Mouse (Mus musculus) neural tube, embryonic 13.5 days (tissue): ENCODE data around the gene Kcnj10. TPM values are rescaled to one million over a fixed set of nuclear protein-coding genes. Genes with fewer than 3 reads are reported as not detected.
A peak's percentile ranks its signal among the peaks of the same experiment; 100 is the strongest.

Experiments
- ATAC-seq: fragments of 200-750 bp; cut with Nextera tagmentation; 2 replicates; pipeline ENCODE4 v1.8.0; 2017; ENCODE audit warnings: low read depth, mild to moderate bottlenecking, moderate TSS enrichment, moderate library complexity
- H3K27ac ChIP-seq: fragments of 300-500 bp; sonication (generic); replicated peaks from 2 replicates; pipeline ENCODE4 v1.5.1; 2015; ENCODE audit warnings: moderate library complexity, mild to moderate bottlenecking, inconsistent platforms
- H3K27me3 ChIP-seq: fragments of 300-500 bp; sonication (generic); 2 replicates; pipeline ENCODE4 v1.6.1; 2015; ENCODE audit warnings: mild to moderate bottlenecking, inconsistent platforms
- H3K36me3 ChIP-seq: fragments of 300-500 bp; sonication (generic); 2 replicates; pipeline ENCODE4 v1.6.1; 2015; ENCODE audit warnings: mild to moderate bottlenecking, inconsistent platforms
- H3K4me1 ChIP-seq: fragments of 300-500 bp; sonication (generic); replicated peaks from 2 replicates; pipeline ENCODE4 v1.6.1; 2015; ENCODE audit warnings: inconsistent platforms
- H3K4me2 ChIP-seq: fragments of 300-500 bp; sonication (generic); 2 replicates; pipeline ENCODE4 v1.6.1; 2015; ENCODE audit warnings: inconsistent platforms, mild to moderate bottlenecking, moderate library complexity
- H3K4me3 ChIP-seq: fragments of 300-500 bp; sonication (generic); 2 replicates; pipeline ENCODE4 v1.5.1; 2015; ENCODE audit warnings: mild to moderate bottlenecking, inconsistent platforms
- H3K9ac ChIP-seq: fragments of 300-500 bp; sonication (generic); 2 replicates; pipeline ENCODE4 v1.6.1; 2015; ENCODE audit warnings: moderate library complexity, mild to moderate bottlenecking, inconsistent platforms
- H3K9me3 ChIP-seq: fragments of 300-500 bp; sonication (generic); 2 replicates; pipeline ENCODE4 v1.6.1; 2016; ENCODE audit warnings: inconsistent platforms
- WGBS: fragments of 180-500 bp; shearing (Covaris S2); methylation state at CpG from one replicate; pipeline ENCODE4 v1.1.7; 2015; 5-methylcytosine and 5-hydroxymethylcytosine counted together
- polyA plus RNA-seq: library from polyadenylated mRNA; unstranded; fragments of >200 nt; fragmentation: Nextera tagmentation; extraction: Ambion mirVana; gene quantifications from 2 replicates; pipeline ENCODE4 v1.2.1, GENCODE M21; 2015

The Kcnj10 gene
- polyA plus RNA-seq: 1.9 and 2.0 TPM in 2 replicates

DNA sequence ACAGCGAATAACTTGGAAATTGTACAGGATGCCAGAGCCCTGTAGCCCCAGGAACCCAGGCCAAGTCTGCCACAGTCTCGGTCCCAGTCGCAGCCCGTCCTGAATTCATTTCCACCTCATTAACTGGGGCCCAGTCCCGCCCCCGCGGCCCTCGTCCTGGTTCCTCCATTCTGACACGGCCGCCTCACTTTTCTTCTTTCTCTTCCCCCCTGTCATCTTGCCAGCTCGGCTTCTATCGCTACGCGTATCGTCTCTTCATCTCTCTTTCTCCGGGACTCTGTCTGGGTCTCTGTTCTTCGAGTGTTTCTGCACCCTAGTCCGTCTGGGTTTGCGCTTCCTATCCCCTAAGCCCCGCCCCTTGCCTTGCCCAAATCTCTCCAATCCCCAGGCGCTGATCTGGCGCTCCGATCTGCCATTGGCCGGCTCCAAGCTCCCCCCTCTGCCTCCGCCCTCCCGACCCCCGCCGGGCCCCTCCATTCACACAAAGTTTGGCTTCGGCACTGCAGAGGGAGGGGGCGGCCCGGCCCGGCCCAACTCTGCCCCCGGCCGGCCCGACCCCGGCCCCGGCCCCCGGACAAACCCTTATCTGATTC lies at the start of gene Kcnj10:
Kcnj10 (plus strand) TSS at position 482 of the 593 bp plus-strand sequence.
- WGBS: under 1% methylated on average over 38 of the region's 38 CpGs
- Histone ChIP-seq H3K36me3 (no peaks in the 10 kb centered on the region), H3K27me3 (peaks cover 17% of the 10 kb centered on the region), H3K9ac (peak within 1 kb of the TSS; percentile 61), H3K4me3 (peak within 1 kb of the TSS; percentile 48), H3K4me1 (peaks cover 37% of the 10 kb centered on the region), H3K27ac (peak within 1 kb of the TSS; percentile 64), H3K4me2 (peak within 1 kb of the TSS; percentile 66), H3K9me3 (no peaks in the 10 kb centered on the region)
- peak; percentile 92 for ATAC-seq

DNA sequence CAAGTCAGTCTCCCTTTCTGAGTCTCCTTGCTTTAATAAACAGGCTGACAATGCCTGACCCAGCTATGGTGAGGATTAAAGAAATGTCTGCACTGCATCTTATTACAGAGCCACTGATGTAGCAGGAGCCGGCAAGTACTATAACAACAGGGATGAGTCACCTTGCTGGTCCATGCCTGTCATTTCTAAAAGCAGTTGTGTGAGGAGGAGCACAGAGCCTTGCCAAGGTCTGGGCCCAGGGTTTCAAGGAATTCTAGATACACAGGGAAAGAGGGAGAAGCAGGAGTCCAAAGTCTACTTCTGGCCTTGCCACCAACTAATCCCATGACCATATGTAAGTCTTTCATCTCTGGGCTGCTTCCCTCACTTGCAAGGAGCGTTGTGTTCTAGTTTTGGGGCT lies 48.1 kb upstream of the Kcnj10 start:
- WGBS: 92% methylated on average over 2 of the region's 2 CpGs
- H3K36me3 ChIP-seq: no peaks in the 10 kb centered on the region
- no peaks in the 10 kb centered on the region for H3K27me3 ChIP-seq
- H3K27ac ChIP-seq: no peak overlapping the region
- H3K4me3 ChIP-seq: no peak overlapping the region
- no peak overlapping the region for H3K9ac ChIP-seq
- no peak for ATAC-seq
- no peak overlapping the region for H3K4me2 ChIP-seq
- peaks cover 38% of the 10 kb centered on the region for H3K4me1 ChIP-seq
- H3K9me3 ChIP-seq: no peaks in the 10 kb centered on the region

DNA sequence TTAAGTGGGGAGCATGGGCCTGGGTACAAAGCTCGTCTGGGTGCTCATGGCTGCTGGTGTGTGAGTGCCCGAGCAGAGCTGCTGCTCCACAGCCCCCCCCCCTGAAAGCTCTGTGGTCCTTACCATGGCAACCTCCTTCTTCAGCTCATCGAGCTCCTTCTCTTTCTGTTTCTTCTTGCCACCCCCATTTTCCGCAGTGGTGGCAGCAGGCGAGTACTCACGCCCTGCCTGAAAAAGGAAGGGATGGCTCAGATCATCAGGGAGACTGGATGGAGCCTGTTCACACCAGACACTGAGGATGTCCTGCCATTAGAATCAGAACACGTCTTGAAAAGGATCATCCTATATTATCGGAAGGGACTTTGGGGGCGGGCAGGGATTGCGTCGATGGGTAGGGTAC lies 47.6 kb upstream of the Kcnj10 start:
- H3K36me3 ChIP-seq: no peaks in the 10 kb centered on the region
- WGBS: 90% methylated on average over 11 of the region's 11 CpGs
- H3K4me3 ChIP-seq: no peak overlapping the region
- H3K27ac ChIP-seq: no peak overlapping the region
- H3K4me2 ChIP-seq: no peak overlapping the region
- no peak overlapping the region for H3K9ac ChIP-seq
- H3K27me3 ChIP-seq: no peaks in the 10 kb centered on the region
- ATAC-seq: no peak
- H3K9me3 ChIP-seq: no peaks in the 10 kb centered on the region
- H3K4me1 ChIP-seq: peaks cover 44% of the 10 kb centered on the region

DNA sequence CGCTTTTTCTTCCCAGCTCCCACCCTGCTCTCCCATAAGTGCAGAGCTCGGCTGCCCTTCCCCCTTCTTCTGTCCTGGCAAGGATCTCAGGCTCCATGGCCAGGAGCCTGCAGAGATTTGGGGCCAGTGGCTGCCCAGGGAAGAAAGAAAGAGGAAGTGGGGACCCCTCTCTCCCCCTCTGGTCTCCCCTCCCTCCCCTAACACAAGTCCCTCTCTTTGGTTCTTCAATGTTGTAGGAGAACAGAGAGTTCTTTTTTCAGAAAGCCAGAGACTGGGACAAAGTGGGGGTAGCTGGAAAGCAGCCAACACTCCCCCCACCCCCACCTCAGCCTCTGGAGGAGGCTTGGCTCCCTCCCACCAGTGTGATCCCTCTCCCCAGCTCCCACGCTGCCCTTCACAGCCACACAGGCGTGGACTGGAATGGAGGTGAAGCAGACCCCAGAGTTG lies 45.2 kb upstream of the Kcnj10 start:
- 60% methylated on average over 4 of the region's 4 CpGs for WGBS
- H3K4me3 ChIP-seq: peak overlapping the region; percentile 37
- peaks cover 56% of the 10 kb centered on the region for H3K4me1 ChIP-seq
- H3K27ac ChIP-seq: peak overlapping the region; percentile 76
- H3K9ac ChIP-seq: peak overlapping the region; percentile 67
- H3K4me2 ChIP-seq: peak overlapping the region; percentile 50
- peak; percentile 80 for ATAC-seq
- no peaks in the 10 kb centered on the region for H3K9me3 ChIP-seq
- no peaks in the 10 kb centered on the region for H3K27me3 ChIP-seq
- H3K36me3 ChIP-seq: no peaks in the 10 kb centered on the region

DNA sequence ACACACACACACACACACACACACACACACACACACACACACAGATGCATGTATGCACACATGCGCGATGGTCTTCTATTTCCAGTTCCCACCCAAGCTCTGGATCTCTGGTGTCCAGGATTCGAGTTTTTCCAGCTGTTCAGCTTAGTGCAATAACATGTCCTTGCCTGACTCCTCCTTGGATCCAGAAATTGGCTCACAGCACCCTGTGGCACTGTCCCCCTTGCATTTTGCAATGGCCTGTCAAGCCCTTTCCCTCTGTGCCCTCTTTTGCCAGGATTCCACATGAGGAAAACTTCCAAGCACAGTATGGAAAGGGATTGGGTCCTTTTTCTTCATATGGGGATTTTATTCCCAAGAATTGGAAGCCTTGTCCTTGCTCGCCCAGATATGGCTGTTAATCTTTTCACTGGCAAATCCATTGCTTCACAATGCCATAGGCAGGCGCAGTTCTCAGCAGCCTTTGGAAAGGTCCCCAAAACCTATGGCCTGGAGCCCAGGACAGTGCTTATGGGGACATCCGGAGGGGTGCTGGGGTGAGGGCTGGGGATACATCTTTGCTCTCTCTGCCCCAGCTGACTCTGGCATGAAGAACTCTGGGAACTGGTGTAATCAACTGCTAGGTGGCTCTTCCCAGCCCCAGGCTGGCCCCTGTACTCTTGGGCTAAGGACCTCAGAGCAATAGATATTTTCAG lies 44.0 kb upstream of the Kcnj10 start:
- Histone ChIP-seq H3K36me3 (no peaks in the 10 kb centered on the region), H3K9me3 (no peaks in the 10 kb centered on the region), H3K4me2 (peak overlapping the region; percentile 50), H3K4me1 (peaks cover 68% of the 10 kb centered on the region), H3K4me3 (peak overlapping the region; percentile 37), H3K9ac (peak overlapping the region; percentile 67), H3K27me3 (no peaks in the 10 kb centered on the region), H3K27ac (peak overlapping the region; percentile 76)
- WGBS: 64% methylated on average over 6 of the region's 6 CpGs
- no peak for ATAC-seq

DNA sequence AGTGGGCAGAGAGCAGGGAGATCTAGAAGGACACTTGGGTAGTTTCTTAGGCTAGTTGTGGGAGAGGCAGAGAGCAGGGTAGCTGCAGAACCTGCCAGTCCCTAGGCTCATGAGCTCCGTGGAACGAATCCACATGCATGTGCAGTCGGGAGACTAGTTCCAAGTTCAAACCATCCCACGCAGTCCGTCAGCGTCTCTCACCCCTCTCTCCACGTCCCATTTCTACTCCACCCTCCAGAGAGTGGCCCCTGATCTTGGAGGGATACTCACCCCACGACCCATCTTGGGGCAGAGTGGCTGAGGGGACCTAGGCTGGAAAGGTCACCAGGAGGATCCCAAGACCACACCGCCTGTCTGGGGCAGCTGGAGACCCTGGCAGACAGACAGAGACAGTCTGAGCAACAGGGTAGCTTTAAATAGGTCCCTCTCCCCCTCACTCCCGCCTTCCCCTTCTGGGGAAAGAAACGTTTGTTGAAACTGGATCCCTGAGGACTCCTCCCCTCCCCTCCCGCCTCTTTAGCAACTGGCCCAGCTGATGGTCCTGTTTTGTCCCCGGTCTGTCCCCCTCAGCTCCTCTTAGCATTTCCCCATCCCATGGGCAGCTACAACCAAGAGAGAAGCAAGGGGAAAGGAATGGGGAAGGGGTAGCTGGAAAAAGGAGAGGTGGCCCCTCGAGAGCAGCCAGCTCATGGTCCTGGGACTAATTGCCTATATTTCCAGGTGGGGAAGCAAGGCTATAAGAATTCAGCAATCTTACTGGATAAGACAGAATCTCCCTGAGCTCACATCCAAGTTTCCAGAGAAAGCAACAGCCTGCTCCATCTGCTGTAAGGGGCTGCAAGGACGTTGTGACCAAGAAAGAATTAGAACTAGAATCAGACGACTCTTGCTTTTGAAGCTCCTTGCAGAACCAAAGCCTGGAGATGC lies 43.1 kb upstream of the Kcnj10 start, which contains the start of gene Atp1a2:
Atp1a2 (minus strand) TSS at position 454 of the 927 bp plus-strand sequence.
- H3K9ac ChIP-seq: peak within 1 kb of the TSS; percentile 67
- WGBS: 9% methylated on average over 16 of the region's 16 CpGs
- peak within 1 kb of the TSS; percentile 50 for H3K4me2 ChIP-seq
- peak within 1 kb of the TSS; percentile 37 for H3K4me3 ChIP-seq
- H3K36me3 ChIP-seq: no peaks in the 10 kb centered on the region
- H3K4me1 ChIP-seq: peaks cover 77% of the 10 kb centered on the region
- H3K27me3 ChIP-seq: no peaks in the 10 kb centered on the region
- no peaks in the 10 kb centered on the region for H3K9me3 ChIP-seq
- peak; percentile 32 for ATAC-seq
- peak within 1 kb of the TSS; percentile 76 for H3K27ac ChIP-seq

DNA sequence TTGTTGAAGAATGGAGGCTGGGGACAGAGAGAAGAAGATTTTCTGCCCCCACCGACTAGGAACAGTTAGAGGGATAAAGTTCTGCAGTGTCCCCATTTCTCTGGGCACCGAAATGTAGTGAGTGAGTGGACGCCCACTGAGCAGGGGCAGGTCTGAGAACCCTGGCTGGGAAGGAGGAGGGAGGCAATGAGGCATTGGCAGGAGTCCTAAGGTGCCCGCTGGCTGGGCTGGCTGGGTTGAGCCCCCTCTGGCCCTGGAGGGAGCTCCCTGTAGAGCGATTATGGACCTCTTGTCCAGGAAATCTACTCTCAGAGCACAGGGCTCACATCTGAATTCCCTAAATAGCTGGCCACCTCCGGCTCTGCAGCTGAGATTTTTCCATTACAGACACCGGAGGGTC lies 41.5 kb upstream of the Kcnj10 start:
- Histone ChIP-seq H3K27me3 (no peaks in the 10 kb centered on the region), H3K36me3 (no peaks in the 10 kb centered on the region), H3K4me1 (peaks cover 74% of the 10 kb centered on the region), H3K9me3 (no peaks in the 10 kb centered on the region), H3K4me2 (no peak overlapping the region), H3K27ac (no peak overlapping the region), H3K9ac (no peak overlapping the region), H3K4me3 (no peak overlapping the region)
- ATAC-seq: no peak
- WGBS: 60% methylated on average over 7 of the region's 7 CpGs

DNA sequence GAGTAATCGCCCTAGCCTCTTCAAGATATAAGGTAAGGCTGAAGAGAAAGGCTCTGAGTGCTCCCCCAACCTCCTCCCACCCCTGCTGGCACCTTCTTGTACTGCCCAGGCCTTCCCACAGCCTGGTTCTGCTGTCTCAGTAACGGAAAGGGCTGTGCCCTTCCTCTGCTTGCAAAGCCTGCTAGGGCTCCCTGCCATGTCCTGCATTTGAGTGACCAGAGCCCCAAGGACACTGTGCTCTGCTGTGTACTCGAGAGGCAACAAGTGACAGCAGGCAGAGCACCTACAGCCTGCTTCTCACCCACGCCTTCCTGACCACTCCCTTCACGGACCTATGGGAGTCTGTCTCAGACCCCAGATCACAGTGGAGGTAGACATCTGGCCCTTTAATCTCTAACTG lies 40.8 kb upstream of the Kcnj10 start:
- Histone ChIP-seq H3K4me1 (peaks cover 66% of the 10 kb centered on the region), H3K27ac (no peak overlapping the region)
- WGBS: 68% methylated on average over 5 of the region's 5 CpGs

DNA sequence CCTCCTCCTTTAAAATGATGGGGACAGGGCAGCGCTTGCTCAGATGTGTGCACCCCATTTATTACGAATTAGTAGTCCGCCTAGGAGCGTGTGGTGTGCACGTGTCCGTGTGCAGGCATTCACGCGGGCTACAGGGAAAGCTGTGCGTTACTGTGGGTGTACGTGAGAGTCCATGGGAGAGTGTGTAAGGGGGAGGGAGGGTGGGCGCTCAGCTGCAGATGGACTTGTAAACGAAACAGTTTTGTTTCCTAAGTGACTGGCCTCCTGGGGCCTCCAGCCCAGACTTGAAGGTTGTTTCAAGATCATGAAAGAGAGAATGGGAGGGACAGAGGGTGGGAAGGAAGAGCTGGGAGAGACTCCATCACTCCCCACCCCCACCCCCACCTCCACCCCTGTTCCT lies 39.8 kb upstream of the Kcnj10 start:
- Histone ChIP-seq H3K36me3 (no peaks in the 10 kb centered on the region), H3K4me2 (no peak overlapping the region), H3K9me3 (no peaks in the 10 kb centered on the region), H3K4me1 (peaks cover 58% of the 10 kb centered on the region), H3K4me3 (no peak overlapping the region), H3K9ac (no peak overlapping the region), H3K27ac (0 out of 2 replicates have a peak overlapping the region, but pooled peaks have one; percentile 18), H3K27me3 (no peaks in the 10 kb centered on the region)
- WGBS: 20% methylated on average over 12 of the region's 12 CpGs
- ATAC-seq: peak; percentile 22; the same call in 1 of the 2 replicates

More for the DNA sequence above, 40.8 kb upstream of the Kcnj10 start:
- no peaks in the 10 kb centered on the region for H3K9me3 ChIP-seq
- ATAC-seq: no peak
- no peaks in the 10 kb centered on the region for H3K36me3 ChIP-seq
- H3K4me2 ChIP-seq: no peak overlapping the region
- no peaks in the 10 kb centered on the region for H3K27me3 ChIP-seq
- no peak overlapping the region for H3K4me3 ChIP-seq
- no peak overlapping the region for H3K9ac ChIP-seq

DNA sequence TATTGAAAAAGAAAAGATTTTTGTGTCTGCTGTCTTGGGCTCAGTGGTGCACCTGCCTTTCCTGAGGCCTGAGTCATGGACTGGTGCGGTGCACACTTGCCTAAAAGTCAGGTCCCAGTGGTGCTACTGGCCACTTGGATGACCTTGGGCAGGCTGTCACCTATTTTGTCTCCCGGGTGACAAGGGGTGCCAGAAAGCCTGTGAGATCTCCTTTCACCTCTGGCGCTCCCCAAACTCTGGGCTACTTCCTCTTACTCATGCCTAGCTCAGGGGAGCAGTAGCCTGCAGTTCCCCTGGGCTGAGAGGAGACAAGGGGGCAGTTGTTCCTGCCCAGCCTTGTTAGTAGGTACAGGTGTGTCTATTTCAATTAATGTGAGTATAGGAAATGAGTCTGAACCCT lies 38.7 kb upstream of the Kcnj10 start:
- WGBS: 65% methylated on average over 3 of the region's 3 CpGs
- 0 out of 2 replicates have a peak overlapping the region, but pooled peaks have one; percentile 18 for H3K27ac ChIP-seq
- H3K36me3 ChIP-seq: no peaks in the 10 kb centered on the region
- H3K9me3 ChIP-seq: no peaks in the 10 kb centered on the region
- no peak overlapping the region for H3K4me2 ChIP-seq
- no peak overlapping the region; the same call in 1 of the 2 replicates for H3K9ac ChIP-seq
- H3K4me3 ChIP-seq: no peak overlapping the region
- ATAC-seq: no peak
- no peaks in the 10 kb centered on the region for H3K27me3 ChIP-seq
- H3K4me1 ChIP-seq: peaks cover 47% of the 10 kb centered on the region

DNA sequence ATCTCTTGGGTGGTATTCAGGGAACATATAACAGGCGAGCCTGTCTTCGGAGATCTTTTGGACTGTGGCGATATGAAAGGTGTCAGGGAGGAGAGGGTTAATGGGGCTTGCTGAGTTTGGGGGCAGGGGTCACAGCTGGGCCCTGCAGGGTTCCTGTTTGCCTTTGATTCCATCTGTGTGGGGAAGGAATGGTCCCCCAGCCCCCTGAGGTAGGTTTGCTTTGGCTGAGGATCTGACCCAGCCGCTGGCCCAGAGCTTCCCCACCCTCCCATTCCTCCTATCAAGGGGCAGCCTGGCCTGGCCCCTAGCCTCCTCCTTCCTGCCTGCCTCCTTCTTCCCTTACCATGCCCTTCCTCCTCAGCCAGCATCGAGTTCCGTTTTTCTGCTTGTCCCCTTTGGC lies 38.2 kb upstream of the Kcnj10 start:
- Histone ChIP-seq H3K4me1 (peaks cover 47% of the 10 kb centered on the region), H3K4me2 (no peak overlapping the region), H3K27me3 (no peaks in the 10 kb centered on the region), H3K27ac (no peak overlapping the region), H3K36me3 (no peaks in the 10 kb centered on the region), H3K9ac (no peak overlapping the region; the same call in 1 of the 2 replicates), H3K9me3 (no peaks in the 10 kb centered on the region), H3K4me3 (no peak overlapping the region)
- no peak for ATAC-seq
- 15% methylated on average over 6 of the region's 6 CpGs for WGBS

DNA sequence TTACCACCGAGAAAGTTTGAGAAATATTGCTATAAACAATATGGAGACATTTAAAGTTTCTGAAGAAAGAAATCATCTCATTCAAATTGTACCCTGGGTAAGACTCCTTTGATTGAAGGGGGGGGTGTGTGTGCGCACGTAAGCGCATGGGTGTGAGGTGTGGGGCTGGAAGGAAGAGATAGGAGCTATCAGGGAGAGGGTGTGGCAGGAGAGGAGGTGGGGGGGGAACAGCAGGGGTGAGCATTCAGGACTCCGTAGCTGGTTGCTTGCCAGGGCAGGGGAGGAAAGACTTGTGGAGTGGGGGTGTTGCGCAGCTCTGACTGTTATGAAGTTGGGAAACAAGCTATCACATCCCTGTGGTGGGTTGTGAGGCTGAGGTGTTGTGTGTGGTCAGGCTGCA lies 36.6 kb upstream of the Kcnj10 start:
- Histone ChIP-seq H3K27me3 (no peaks in the 10 kb centered on the region), H3K27ac (no peak overlapping the region), H3K9ac (no peak overlapping the region), H3K4me1 (peaks cover 53% of the 10 kb centered on the region), H3K36me3 (no peaks in the 10 kb centered on the region), H3K9me3 (no peaks in the 10 kb centered on the region), H3K4me2 (no peak overlapping the region), H3K4me3 (no peak overlapping the region)
- ATAC-seq: no peak
- 75% methylated on average over 6 of the region's 6 CpGs for WGBS
